Mouse (Mus musculus): ENCODE measurements around the gene Fam216a. TPM values are rescaled to one million over a fixed set of nuclear protein-coding genes. Genes with fewer than 3 reads are reported as not detected.
A peak's percentile ranks its signal among the peaks of the same experiment; 100 is the strongest.

The Fam216a gene
- polyA plus RNA-seq, 1 experiment from 2014 or later, result 61.2 TPM

DNA sequence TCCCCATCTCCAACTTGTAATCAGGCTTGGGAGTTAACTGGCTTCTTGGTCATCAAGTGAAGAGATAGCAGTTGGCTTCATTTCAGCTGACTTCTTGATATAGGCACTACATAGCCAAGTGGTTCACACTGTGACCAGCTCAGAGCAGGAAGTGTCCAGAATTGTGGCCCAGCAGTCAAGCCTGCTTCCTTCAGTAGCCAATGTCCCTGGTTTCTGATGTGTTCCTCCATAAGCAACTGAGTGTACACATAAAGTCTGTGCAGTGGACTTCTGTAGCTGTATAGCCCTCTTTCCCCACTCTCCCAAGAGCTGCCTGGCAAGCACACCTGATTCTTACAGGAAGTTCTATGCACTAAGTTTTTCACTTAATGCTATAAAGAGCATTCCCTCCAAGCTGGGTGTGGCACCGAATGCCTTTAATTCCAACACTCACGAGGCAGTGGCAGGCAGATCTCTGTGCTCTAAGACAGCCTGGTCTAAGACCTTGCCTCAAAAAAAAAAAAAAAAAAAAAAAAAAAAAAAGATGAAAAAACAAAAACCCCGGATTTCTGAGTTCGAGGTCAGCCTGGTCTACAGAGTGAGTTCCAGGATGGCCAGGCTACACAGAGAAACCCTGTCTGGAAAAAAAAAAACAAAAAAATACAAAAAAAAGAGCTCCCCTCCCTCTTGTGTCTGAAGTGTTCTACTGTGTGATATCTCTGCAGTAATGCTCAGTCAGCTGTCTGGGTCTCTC, 5.1 kb upstream of the Fam216a start:
- ATAC-seq (replicated peaks; ENCODE audit: low FRiP score, low TSS enrichment, low read depth) (no peak), DNase-seq (ENCODE audit: low spot score) (no peak)
- Histone ChIP-seq H3K4me3 (ENCODE audit: low read depth, low read length) (no peak overlapping the region), H3K9me3 (ENCODE audit: control insufficient read depth, low read length) (no peaks in the 10 kb centered on the region), H3K4me1 (replicated peaks; ENCODE audit: control insufficient read depth, insufficient read depth, low read length) (peaks cover 7% of the 10 kb centered on the region), H3K9ac (ENCODE audit: low read length) (no peak overlapping the region), H3K27ac (ENCODE audit: low read depth) (no peak overlapping the region), H3K36me3 (ENCODE audit: control insufficient read depth, insufficient read depth, low read length) (peaks cover 39% of the 10 kb centered on the region), H3K27me3 (replicated peaks; ENCODE audit: control insufficient read depth, insufficient read depth, low read length) (no peaks in the 10 kb centered on the region), H3K4me2 (ENCODE audit: low read length) (no peak overlapping the region)
- WGBS, result 86% methylated on average over 4 of the region's 4 CpGs

DNA sequence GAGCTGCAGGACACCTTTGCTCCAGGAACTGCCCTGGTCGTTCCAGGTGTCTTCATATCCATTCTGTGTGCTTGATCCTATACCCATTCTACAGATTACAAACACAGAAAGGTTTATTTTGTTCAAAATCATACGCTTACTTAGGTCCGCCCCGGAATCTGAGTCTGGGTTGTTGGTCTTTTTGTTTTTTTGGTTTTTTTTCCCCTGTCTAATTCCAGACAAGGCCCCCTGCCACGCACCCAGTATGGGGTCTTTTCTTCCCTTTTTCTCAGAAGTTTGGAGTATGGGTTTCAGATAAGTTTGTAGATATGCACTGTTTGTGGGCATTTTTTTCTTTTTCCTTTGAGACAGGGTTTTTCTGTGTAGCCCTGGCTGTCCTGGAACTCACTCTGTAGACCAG, 714 bp upstream of the Fam216a start:
- no peaks in the 10 kb centered on the region for H3K27me3 ChIP-seq (replicated peaks; ENCODE audit: control insufficient read depth, insufficient read depth, low read length)
- H3K36me3 ChIP-seq (ENCODE audit: control insufficient read depth, insufficient read depth, low read length), result peaks cover 25% of the 10 kb centered on the region
- no peaks in the 10 kb centered on the region for H3K9me3 ChIP-seq (ENCODE audit: control insufficient read depth, low read length)
- no peak for ATAC-seq (replicated peaks; ENCODE audit: low FRiP score, low TSS enrichment, low read depth)
- H3K9ac ChIP-seq (ENCODE audit: low read length), result peak overlapping the region; percentile 70
- no peak for DNase-seq (ENCODE audit: low spot score)
- WGBS, result 13% methylated on average over 5 of the region's 5 CpGs
- peak overlapping the region; percentile 70 for H3K4me2 ChIP-seq (ENCODE audit: low read length)
- H3K27ac ChIP-seq (ENCODE audit: low read depth), result peak overlapping the region; percentile 94; the same call in 1 of the 2 replicates
- peak overlapping the region; percentile 75 for H3K4me3 ChIP-seq (ENCODE audit: low read depth, low read length)
- peaks cover 7% of the 10 kb centered on the region for H3K4me1 ChIP-seq (replicated peaks; ENCODE audit: control insufficient read depth, insufficient read depth, low read length)

DNA sequence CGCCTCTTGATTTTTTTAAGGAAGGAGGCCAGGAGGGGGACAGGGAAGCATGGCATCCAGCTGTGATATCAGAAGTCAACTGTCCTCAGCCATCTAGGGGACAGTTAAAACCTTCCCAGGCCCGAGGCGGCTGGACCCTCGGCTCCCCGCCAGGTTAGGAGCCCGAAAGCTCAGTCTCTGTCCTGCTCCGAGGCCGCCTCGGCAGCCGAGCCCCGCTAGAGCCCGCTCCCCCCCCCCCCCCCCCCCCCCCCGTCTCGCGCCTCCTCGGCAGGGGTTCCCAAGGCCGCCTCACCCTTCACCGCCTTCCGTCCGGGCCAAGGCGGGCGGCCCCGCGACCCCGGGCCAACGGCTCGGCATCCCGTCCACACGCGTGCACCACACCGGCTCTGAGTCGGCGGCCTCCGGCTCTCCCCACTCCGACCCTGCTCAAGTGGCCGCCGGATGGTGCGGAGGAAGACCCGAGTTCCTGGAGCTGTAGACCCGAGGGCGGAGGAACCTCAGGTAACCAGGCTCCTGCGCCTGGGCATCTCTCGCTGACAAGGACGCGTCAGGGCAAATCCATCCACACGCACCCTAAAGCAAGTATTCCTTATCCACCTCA, 473 bp downstream of the Fam216a start, which contains the start of gene Gpn3:
Gene Gpn3 (plus strand): TSS at position 286 of the 601 bp plus-strand sequence.
- 1% methylated on average over 33 of the region's 46 CpGs for WGBS
- H3K4me2 ChIP-seq (ENCODE audit: low read length), result peak within 1 kb of the TSS; percentile 70
- peak within 1 kb of the TSS; percentile 75 for H3K4me3 ChIP-seq (ENCODE audit: low read depth, low read length)
- ATAC-seq (replicated peaks; ENCODE audit: low FRiP score, low TSS enrichment, low read depth) (peak; percentile 84), DNase-seq (ENCODE audit: low spot score) (no peak)
- peaks cover 33% of the 10 kb centered on the region for H3K36me3 ChIP-seq (ENCODE audit: control insufficient read depth, insufficient read depth, low read length)
- no peaks in the 10 kb centered on the region for H3K27me3 ChIP-seq (replicated peaks; ENCODE audit: control insufficient read depth, insufficient read depth, low read length)
- H3K9ac ChIP-seq (ENCODE audit: low read length), result peak within 1 kb of the TSS; percentile 70
- peaks cover 7% of the 10 kb centered on the region for H3K4me1 ChIP-seq (replicated peaks; ENCODE audit: control insufficient read depth, insufficient read depth, low read length)
- H3K9me3 ChIP-seq (ENCODE audit: control insufficient read depth, low read length), result no peaks in the 10 kb centered on the region
- peak within 1 kb of the TSS; percentile 94 for H3K27ac ChIP-seq (ENCODE audit: low read depth)

DNA sequence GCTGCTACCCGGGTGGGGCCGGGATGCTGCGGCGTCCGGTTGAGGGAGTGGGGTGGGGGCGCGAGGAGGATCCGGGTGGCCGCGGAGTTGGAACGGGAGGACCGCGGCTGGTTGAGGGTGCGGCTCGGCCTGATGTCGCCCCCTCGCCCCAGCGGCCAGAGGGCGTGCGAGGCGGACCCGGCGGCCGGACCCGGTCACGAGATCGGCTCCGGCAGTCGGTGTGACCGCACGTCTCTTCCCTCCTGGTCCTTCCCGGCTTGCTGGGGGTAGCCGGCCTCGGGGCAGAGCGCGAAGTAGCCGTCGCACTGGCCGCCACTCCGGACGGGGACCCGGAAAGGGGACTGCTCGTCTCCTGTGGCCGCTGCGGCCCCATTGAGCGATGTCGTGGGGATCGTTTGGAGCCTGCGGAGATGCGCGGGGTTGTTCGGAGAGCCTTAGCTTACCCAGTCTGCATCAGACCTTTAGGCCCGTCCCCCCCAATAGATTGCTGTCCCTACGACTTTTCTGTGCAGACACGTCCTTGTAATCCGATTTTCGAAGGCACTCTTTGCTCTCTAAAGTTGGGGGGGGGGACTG, 17.6 kb downstream of the Fam216a start:
- DNase-seq (ENCODE audit: low spot score) (no peak), ATAC-seq (replicated peaks; ENCODE audit: low FRiP score, low TSS enrichment, low read depth) (peak; percentile 28)
- Histone ChIP-seq H3K27me3 (replicated peaks; ENCODE audit: control insufficient read depth, insufficient read depth, low read length) (no peaks in the 10 kb centered on the region), H3K4me1 (replicated peaks; ENCODE audit: control insufficient read depth, insufficient read depth, low read length) (peaks cover 4% of the 10 kb centered on the region; the same call in 1 of the 2 replicates), H3K9me3 (ENCODE audit: control insufficient read depth, low read length) (no peaks in the 10 kb centered on the region), H3K4me3 (ENCODE audit: low read depth, low read length) (peak overlapping the region; percentile 69), H3K36me3 (ENCODE audit: control insufficient read depth, insufficient read depth, low read length) (0 out of 2 replicates have a peak, but pooled peaks cover 3% of the 10 kb centered on the region), H3K4me2 (ENCODE audit: low read length) (peak overlapping the region; percentile 79), H3K9ac (ENCODE audit: low read length) (peak overlapping the region; percentile 79), H3K27ac (ENCODE audit: low read depth) (peak overlapping the region; percentile 62; the same call in 1 of the 2 replicates)
- under 1% methylated on average over 48 of the region's 57 CpGs for WGBS

DNA sequence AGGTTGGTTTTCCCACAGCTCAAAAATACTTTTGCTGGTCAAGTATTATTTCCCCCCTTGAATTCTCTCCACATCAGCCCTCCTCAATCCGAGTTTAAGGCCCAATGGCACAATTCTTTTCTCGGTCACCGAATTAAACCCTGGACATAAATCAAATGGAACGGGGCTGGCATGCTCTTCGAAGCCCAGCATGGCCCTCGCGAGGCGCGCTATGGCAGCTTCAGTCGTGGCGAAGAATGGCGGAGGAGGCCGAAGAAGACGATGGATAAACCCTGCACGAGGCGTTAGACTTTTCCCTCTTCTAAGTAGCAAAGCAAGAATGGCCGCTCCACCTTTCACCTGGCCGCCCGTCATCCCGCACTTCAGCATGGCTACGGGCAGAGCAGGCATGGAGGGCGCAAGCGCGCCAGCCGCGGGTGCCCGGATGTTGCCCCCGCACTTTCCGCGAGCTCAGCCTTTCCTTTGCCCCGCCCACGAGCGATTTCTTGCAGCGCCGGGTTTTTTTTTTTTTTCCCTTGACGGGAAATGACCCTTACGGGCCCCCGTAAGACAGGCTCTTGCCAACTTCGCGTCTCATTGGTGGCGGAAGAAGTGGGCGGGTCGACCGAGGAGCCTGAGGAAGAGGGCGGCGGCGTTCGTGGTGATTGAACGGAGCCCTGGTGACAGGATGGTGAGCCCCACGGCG, 18.2 kb downstream of the Fam216a start, which contains the start of the genes Rad9b and Vps29:
Gene Rad9b (minus strand): TSS at position 427 of the 685 bp plus-strand sequence.
Gene Vps29 (plus strand): TSS at position 563 of the 685 bp plus-strand sequence.
- peak within 1 kb of the TSS; percentile 79 for H3K9ac ChIP-seq (ENCODE audit: low read length)
- WGBS, result under 1% methylated on average over 51 of the region's 51 CpGs
- H3K4me3 ChIP-seq (ENCODE audit: low read depth, low read length), result peak within 1 kb of the TSS; percentile 69
- DNase-seq (ENCODE audit: low spot score) (peak; percentile 100), ATAC-seq (replicated peaks; ENCODE audit: low FRiP score, low TSS enrichment, low read depth) (peak; percentile 92)
- peak within 1 kb of the TSS; percentile 79 for H3K4me2 ChIP-seq (ENCODE audit: low read length)
- peak within 1 kb of the TSS; percentile 62; the same call in 1 of the 2 replicates for H3K27ac ChIP-seq (ENCODE audit: low read depth)
- peaks cover 4% of the 10 kb centered on the region; the same call in 1 of the 2 replicates for H3K4me1 ChIP-seq (replicated peaks; ENCODE audit: control insufficient read depth, insufficient read depth, low read length)
- no peaks in the 10 kb centered on the region for H3K27me3 ChIP-seq (replicated peaks; ENCODE audit: control insufficient read depth, insufficient read depth, low read length)
- no peaks in the 10 kb centered on the region for H3K9me3 ChIP-seq (ENCODE audit: control insufficient read depth, low read length)
- 0 out of 2 replicates have a peak, but pooled peaks cover 3% of the 10 kb centered on the region for H3K36me3 ChIP-seq (ENCODE audit: control insufficient read depth, insufficient read depth, low read length)

DNA sequence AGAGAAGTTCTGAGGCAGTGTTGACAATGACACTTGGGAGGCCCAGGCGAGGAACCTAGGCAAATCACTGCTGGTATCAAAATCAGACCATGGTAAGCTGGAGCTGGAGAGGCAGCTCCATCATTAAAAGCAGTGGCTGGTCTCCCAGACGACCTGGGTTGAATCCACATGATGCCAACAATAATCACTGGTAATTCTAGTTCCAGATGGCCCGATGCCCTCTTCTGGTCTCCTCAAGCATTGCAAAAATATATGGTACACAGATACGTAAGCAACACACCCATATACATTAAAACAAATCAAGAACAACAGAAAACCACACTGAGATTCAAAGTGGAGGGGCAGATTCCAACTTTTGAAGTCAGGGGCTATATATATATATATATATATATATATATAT, 26.4 kb downstream of the Fam216a start:
- Histone ChIP-seq H3K9me3 (ENCODE audit: control insufficient read depth, low read length) (no peaks in the 10 kb centered on the region), H3K36me3 (ENCODE audit: control insufficient read depth, insufficient read depth, low read length) (no peaks in the 10 kb centered on the region), H3K4me1 (replicated peaks; ENCODE audit: control insufficient read depth, insufficient read depth, low read length) (no peaks in the 10 kb centered on the region), H3K4me2 (ENCODE audit: low read length) (no peak overlapping the region), H3K27ac (ENCODE audit: low read depth) (no peak overlapping the region), H3K27me3 (replicated peaks; ENCODE audit: control insufficient read depth, insufficient read depth, low read length) (no peaks in the 10 kb centered on the region), H3K9ac (ENCODE audit: low read length) (no peak overlapping the region), H3K4me3 (ENCODE audit: low read depth, low read length) (no peak overlapping the region)
- ATAC-seq (replicated peaks; ENCODE audit: low FRiP score, low TSS enrichment, low read depth) (no peak), DNase-seq (ENCODE audit: low spot score) (no peak)
- WGBS, result 78% methylated on average over 4 of the region's 4 CpGs

DNA sequence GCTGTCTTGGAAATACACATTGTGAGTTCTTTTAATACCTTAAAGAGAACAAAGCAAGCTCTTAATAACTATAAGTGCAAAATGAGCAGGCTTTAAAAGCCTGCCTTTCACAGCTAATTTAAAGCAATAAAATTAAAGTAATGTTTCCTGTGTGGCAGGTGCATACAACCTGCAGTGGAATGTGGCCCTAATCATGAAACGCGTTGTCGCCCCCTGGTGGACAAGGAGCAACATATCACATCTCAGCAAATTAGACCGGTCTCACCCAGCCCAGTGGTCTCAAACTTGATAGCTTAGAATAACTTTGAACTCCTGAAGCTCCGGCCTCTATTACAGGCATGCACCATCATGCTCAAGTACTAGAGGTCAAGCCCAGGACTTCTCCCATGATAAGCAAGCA, 27.9 kb downstream of the Fam216a start:
- Histone ChIP-seq H3K27ac (ENCODE audit: low read depth) (no peak overlapping the region), H3K27me3 (replicated peaks; ENCODE audit: control insufficient read depth, insufficient read depth, low read length) (no peaks in the 10 kb centered on the region), H3K4me2 (ENCODE audit: low read length) (no peak overlapping the region), H3K9ac (ENCODE audit: low read length) (no peak overlapping the region), H3K4me1 (replicated peaks; ENCODE audit: control insufficient read depth, insufficient read depth, low read length) (no peaks in the 10 kb centered on the region), H3K9me3 (ENCODE audit: control insufficient read depth, low read length) (no peaks in the 10 kb centered on the region), H3K36me3 (ENCODE audit: control insufficient read depth, insufficient read depth, low read length) (no peaks in the 10 kb centered on the region), H3K4me3 (ENCODE audit: low read depth, low read length) (no peak overlapping the region)
- peak; percentile 85 for DNase-seq (ENCODE audit: low spot score)
- WGBS, result 10% methylated on average over 5 of the region's 5 CpGs
- 0 out of 2 replicates have a peak, but pooled peaks have one; percentile 50 for ATAC-seq (replicated peaks; ENCODE audit: low FRiP score, low TSS enrichment, low read depth)

DNA sequence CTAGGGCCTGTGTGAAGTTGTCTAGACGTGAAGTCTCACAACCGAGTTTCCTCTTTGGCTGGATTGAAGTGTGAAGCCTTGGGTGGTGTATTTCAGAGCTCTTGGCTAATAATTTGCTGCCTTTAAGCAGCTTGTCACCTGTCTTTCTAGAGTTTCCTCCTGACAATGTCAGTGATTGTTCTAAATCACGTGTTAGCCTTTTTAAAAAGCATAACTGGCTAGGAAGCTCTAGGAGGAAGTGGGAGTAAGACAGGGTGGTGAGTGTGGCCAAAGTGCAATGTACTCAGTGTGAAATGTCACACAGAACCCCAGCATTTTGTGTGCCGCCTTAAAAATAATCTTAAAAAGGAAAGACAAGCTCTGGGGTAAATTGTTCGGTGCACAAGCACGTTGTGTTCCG, 28.4 kb downstream of the Fam216a start:
- no peak overlapping the region for H3K9ac ChIP-seq (ENCODE audit: low read length)
- no peaks in the 10 kb centered on the region for H3K27me3 ChIP-seq (replicated peaks; ENCODE audit: control insufficient read depth, insufficient read depth, low read length)
- H3K9me3 ChIP-seq (ENCODE audit: control insufficient read depth, low read length), result no peaks in the 10 kb centered on the region
- ATAC-seq (replicated peaks; ENCODE audit: low FRiP score, low TSS enrichment, low read depth), result no peak
- H3K4me3 ChIP-seq (ENCODE audit: low read depth, low read length), result no peak overlapping the region
- DNase-seq (ENCODE audit: low spot score), result no peak
- no peak overlapping the region for H3K27ac ChIP-seq (ENCODE audit: low read depth)
- no peaks in the 10 kb centered on the region for H3K36me3 ChIP-seq (ENCODE audit: control insufficient read depth, insufficient read depth, low read length)
- no peaks in the 10 kb centered on the region for H3K4me1 ChIP-seq (replicated peaks; ENCODE audit: control insufficient read depth, insufficient read depth, low read length)
- no peak overlapping the region for H3K4me2 ChIP-seq (ENCODE audit: low read length)
- 61% methylated on average over 7 of the region's 7 CpGs for WGBS

Data from intestine, embryonic 14.5 days (tissue).